Mouse (Mus musculus): ENCODE results near the gene Bod1l.

Bod1l gene

DNA sequence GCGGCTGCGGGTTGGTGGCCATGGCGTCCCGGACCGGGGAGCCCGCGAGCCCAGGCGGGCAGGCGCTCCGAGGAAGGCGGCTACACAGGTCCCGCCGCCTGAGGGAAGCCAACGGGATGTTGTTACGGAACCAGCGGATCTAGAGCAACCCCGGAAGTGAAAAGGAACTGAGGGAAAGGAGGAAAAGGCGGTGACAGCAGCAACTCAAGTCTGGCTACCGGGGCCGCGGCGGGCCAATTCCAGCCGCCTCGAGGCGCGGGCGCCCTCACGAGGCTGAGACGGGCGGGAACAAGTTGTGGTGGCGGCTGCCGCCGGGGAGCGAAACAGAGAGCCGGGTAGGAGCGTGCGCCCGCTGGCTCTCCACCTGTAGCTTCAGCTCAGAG is at the start of gene Bod1l:
Gene Bod1l (minus strand): TSS at position 169 of the 383 bp plus-strand sequence.
- DNase-seq (ENCODE audit: low spot score) = peak; percentile 93

DNA sequence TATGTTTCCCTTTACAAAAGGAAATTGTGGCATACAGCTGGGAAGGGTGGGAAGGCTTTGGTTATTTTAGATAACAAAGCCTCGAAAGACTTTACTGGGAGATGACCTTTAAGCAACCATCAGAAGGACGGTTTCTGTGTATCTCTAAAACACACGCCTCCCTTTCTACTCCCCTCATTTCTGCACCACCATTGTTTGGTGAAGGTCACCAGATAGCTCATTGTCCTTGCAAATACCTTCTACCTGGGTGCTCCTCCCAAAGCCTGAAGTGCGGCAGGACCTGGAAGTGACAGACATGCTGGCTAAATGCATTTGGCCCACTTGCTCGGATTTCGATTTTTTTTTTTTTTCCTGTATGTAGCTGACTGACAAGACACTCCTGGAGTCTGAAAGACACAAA is 49.2 kb upstream of the Bod1l start:
- DNase-seq (ENCODE audit: low spot score) = no peak

DNA sequence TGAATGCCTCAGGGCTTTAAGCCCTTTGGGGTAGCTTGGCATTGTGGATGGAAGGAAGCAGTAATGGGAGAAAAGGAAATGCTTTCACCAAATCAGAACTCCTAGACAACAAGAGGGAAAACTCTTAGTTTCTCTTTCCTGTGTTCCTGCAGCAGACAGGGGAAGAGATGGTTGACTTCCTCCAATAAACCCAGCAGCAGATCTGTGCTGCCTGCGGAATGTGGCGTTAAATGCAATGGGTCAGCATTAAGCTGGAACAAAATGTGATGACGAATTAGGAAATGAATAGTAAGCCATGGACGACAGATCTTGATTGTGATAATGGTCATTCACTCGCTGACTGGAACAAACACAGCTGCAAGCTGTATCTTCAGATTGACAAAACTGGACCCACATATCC is 46.8 kb upstream of the Bod1l start:
- no peak for DNase-seq (ENCODE audit: low spot score)

DNA sequence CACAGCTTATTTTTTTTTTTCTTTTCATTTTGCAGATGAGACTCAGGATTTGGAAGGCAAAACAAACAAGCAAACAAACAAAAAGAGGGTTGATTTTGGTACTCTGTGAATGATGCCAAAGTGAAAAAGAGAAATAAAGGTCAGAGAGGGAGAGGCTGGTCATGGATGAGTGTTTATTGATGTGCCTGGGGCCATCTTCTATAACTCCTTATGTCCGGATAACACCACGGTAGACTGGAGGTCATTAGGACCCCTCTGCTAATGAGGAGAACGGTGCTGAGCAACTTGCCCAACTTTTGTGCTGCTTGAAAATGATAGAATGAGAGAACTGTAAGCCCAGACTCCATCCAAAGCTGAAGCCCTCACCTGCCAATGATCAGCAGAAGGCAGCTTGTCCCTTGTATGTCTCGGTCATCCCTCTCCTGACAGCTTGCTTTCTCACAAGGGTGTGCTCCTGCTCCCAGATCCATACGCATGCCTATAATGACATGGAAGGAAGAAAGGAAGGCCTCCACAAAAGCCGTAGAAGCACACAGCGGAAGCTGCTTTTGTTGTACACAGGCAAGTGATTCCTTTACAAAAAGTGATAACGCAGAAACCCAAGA is 45.2 kb upstream of the Bod1l start:
- no peak for DNase-seq (ENCODE audit: low spot score)

DNA sequence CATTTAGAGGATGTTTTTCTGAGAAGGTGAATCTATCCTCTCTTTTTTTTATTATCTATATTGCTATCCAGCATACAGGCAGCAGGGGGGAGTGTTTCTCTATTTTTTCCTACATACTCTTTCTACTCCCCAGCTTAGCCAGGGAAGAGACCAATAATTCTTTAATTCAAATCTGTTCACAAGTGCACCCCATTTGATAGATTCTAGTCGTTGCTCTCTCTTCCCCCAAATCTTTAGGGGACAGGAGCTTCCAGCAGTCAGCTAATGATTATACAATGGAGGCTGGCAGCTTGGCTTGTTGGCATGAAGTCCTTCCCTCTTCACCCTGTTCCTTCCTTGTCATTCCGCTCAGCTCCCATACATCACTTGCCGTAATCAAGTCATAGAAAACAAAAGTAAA is 44.7 kb upstream of the Bod1l start:
- DNase-seq (ENCODE audit: low spot score) = no peak

DNA sequence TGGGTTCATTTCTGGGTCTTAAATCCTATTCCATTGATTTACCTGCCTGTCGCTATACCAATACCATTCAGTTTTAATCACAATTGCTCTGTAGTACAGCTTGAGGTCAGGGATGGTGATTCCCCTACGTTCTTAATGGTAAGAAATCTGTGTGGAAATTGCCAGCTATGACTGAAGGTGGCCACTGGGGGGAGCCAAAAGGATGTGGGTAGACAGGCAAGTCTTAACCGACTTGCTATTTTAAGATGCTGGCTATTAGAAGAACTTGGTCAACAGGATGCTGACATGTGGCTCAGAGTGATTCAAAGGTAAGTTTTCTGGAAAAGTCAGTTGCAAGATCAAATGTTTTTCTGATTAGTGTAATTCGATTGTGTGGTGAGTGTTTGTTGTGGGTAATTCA is 43.6 kb upstream of the Bod1l start:
- DNase-seq (ENCODE audit: low spot score) = peak; percentile 24

DNA sequence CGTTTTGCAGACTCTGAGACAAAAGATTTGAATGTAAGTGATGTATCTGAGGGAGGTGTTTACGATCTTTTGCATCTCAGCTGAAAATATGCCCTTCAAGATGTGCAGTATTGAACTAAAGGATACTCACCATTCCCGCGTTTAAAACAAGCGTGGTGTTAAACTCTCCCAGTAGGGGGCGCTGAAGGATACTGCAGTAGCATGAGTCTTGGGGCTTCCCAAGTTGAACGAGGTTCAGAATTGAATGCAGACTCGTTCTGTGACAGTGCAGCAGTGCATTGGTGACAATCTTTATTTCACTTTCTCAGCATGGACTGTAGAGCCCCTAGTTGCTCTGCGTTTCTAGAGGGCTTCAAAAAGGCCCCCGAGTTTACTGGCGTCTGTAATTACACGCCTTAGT is 40.4 kb upstream of the Bod1l start:
- DNase-seq (ENCODE audit: low spot score) = no peak

DNA sequence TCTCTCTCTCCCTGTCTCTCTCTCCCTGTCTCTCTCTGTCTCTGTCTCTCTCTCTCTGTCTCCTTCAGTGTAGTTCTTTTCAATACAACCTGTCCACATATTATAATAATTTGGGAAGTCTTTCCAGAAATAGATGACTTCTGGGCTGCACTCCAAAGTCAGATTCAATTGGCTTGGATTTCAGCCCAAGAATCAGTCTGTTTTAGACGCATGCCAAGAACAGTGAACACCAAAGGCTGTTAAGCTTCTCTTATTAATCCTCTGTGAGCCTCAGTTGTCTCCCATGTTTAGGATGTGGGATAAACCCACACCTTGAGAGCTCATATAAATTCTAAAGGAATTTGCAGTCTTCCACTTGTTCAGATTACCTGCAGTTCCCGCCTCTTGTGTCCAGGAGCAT is 27.0 kb upstream of the Bod1l start:
- DNase-seq (ENCODE audit: low spot score) = no peak

DNA sequence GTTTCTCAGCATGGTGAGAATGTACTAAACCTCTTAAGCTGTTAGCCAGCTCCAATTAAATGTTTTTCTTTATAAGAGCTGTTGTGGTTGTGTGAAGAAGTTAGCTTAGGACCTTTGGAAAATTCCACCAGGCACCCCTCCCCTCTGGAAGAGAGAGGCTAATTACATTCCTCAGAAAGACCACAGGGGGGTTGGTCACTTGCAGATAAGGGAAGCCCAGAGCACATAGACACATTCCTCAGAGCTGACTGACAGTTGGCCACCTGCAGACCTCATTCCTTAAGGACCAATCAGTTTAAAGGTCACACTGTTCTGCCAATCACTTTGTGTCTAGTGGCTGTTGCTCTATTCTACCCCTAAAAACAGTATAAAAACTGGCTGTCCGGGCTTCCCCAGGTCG is 11.7 kb upstream of the Bod1l start:
- DNase-seq (ENCODE audit: low spot score) = no peak

DNA sequence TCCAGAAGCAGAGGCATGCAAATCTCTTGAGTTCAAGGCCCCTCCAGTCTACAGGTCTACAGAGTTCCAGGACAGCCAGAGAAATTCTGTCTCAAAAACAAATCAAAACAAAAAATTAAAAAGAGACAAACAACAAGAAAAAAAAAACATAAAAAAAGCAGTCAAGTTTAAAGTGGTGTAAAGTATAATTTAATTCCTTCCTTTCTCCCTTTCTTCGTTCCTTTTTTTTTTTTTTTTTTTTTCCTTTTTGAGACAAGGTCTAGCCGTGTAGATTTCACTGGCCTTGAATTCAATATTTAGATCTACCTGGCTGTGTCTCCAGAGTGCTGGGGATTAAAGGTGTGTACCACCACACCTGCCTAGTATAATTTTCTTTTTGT is 1.4 kb upstream of the Bod1l start:
- DNase-seq (ENCODE audit: low spot score) = no peak

DNA sequence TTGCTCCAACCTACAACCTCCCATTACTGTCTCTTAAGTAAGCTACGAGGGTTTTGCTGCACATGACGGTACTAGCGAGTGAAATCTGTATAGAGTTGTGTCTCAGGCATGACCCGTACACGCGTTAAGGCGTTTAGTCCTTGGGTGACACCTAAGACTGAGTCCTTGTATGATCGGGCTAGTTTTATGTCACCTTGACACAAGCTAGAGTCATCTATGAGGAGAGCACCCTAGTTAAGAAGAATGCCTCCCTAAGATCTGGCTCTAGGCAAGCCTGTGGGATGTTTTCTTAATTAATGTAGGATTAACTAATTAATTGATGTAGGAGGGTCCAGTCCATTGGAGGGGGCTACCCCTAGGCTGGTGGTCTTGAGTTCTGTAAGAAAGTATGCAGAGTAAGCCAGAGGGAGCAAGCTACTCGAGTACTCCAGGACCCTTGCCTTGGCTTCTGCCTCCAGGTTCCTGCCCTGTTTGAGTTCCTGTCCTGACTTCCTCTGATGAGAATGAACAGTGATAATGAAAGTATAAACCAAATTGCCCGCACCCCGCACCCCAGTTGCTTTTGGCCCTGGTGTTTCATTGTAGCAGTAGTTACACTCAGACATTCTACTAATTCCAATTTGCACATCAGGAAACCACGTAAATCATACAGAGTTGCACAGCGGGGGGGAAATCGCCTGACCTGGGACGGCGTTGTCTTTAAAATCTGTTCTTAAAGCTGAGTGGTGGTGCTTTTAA is 874 bp upstream of the Bod1l start:
- no peak for DNase-seq (ENCODE audit: low spot score)

DNA sequence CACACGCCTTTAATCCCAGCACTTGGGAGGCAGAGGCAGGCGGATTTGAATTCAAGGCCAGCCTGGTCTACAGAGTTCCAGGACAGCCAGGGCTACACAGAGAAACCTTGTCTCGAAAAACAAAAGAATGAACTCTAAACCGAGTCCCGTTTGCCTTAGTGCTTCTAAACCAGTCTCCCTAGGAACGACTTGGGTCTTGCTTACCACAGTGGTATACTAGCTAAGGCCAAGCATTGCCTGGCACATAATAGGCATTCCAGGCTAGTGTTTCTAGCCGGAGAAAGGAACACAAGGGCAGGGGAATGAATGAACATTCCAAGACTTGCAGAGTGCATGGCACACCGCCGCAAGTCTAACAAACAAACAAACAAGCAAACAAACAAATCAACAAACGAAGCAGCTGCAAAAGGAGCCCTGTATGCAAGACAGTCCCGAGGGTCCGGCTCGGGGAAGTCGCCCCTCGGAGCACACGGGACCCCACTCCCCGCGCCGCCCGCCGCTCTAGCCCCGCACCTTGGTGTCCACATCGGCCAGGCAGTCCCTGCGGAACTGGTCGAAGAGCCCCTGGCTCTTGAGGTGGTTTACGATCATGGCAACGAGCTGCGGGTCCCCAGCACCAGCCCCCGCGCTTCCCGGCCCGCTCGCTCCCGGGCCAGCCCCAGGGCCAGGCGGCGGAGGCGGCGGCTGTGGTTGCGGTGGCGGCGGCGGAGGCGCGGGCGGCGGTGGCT is 532 bp downstream of the Bod1l start:
- no peak for DNase-seq (ENCODE audit: low spot score)

DNA sequence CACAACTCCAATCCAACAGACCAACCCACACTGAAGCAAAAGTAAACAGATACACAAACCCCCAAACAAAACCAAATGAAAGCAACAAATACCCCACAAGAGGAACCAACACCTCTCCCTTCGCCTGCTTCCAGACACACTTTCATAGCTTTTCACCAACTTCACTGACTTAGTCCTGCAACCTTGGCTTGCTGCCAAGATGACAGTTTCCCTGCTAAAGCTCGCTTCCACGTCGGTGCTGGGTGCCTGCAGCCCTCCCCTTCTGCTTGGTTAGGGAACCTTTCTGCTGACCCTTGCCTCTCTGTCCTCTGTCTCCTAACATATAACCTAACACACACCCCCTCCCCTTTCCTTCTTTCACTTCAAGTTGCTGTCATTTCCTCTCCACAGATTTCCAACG is 1.4 kb downstream of the Bod1l start:
- DNase-seq (ENCODE audit: low spot score) = no peak

DNA sequence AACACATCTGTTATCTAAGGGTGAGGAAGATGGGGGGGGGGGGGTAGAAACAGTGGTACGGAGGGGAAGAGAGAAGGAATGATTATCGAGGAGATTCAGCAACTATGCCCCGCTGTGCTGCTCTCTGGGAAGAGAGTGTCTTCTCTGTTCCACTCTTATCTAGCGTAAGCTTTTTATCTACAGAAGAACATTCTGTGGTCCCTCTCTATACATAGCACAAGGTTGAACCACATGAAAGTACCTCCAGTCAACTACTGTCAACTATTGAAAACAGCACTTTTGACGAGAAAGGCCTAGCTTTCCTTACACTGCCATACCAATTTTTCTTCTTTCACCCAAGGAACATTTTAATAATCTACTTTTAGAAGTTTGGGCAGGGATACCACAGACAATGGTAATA is 2.4 kb downstream of the Bod1l start:
- DNase-seq (ENCODE audit: low spot score) = no peak

DNA sequence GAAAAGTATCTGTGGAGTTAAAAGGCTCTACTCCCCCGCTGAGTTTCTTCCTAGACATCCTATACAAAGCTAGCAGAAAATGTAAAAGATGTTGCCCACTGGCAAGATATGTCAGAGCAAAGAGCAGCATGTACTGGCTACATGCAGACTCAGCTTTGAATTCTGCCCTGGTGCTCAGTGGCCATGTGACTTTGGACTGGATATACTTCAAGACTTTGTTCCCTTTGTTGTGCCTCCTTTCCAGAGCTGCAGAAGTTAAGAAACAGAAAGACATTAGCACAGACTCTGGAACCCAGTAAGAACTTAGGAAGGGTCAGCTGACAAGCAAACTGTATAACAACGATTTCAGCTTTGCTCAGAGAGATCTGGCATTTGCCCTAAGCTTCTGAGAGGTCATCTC is 14.0 kb downstream of the Bod1l start:
- no peak for DNase-seq (ENCODE audit: low spot score)

DNA sequence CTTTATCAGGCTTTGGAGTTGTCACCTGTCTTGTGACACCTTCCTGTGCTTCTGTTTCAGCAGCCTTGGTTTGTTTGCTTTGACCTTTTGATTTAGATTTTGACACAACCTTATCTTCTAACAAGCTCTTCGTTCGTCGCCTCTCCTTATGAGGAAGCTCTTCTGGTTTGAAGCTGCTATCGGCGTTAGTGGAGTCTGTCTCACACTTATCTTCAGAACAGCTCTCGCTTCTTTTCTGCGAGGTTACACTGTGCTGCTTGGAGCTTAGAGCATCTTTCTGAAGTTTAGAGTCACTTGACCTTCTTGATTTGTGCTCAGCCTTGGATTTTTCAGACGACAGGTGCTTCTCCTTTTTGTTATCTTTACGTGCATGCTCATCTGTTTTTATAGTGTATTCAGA is 23.0 kb downstream of the Bod1l start:
- DNase-seq (ENCODE audit: low spot score) = no peak

DNA sequence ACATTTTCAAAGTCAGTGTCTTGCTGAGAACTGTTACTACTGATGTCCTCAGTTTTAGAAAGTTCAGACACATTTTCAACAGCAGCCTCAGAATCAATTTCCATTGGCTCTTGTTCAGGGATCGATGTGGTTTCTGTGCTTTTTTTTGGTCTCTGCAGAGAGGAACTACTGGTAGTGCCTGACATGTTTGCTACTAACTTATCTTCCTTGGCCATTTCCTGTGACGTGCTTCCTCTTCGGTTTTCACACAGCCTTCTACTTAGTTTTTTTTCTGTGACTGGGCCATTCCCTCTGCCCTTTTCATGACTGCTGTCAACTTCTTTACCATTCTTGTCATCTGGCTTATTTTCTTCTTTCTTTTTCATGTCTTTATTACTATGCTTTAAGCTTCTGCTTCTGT is 23.6 kb downstream of the Bod1l start:
- no peak for DNase-seq (ENCODE audit: low spot score)

DNA sequence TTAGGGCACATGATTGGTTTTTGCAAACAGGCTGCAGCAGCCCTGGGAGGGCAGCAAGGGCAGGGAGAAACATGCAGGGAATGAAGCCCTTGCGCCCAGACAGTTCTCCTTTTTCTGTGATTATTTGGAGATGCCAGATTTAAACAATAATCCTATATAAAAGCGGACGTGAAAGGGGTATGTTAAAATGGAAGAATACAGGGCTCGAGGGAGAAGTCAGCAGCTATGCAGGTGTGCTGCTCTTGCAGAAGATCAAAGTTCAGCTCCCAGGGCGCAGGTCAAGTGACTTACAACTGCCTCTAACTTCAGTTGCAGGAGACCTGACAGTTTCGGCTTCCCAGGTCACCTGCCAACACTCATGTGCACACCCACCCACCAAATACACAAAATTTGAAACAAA is 31.6 kb downstream of the Bod1l start:
- no peak for DNase-seq (ENCODE audit: low spot score)

DNA sequence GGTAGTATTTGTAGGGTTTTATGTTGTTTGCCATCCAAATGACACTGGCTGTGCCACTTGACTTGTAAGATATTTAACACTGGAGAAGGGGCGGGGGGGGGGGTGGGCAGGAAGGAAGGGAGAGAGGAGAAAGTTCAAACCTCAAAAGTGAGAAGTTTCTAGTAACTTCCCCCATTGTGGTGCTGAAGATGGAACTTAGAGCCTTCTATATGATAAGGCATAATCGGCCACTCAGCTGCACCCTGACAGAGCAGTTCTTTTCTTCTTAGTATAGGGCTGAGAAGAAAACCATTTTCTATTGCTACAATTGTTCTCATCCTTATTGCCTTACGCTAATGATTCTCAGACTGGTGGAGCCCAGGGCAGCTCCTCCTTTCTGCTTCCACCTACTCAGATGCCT is 32.8 kb downstream of the Bod1l start:
- no peak for DNase-seq (ENCODE audit: low spot score)

DNA sequence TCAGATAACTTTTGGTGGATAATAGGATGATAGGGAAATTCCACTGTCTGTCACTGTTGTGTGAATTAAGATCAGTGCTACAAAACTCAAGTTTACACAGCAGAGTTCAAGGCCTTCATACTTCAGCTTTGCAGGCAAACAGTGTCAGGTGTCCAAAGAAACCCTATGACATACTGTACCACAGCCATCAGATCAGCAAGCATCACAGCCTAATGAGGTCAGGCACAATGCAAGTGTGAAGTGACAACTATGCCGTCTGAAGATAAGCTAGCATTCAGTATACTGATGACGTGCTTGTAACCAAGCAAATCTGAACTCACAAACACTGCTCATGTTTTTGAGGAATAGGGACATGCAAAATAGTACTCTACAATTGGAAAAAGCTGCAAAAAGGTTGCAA is 36.7 kb downstream of the Bod1l start:
- DNase-seq (ENCODE audit: low spot score) = no peak

DNA sequence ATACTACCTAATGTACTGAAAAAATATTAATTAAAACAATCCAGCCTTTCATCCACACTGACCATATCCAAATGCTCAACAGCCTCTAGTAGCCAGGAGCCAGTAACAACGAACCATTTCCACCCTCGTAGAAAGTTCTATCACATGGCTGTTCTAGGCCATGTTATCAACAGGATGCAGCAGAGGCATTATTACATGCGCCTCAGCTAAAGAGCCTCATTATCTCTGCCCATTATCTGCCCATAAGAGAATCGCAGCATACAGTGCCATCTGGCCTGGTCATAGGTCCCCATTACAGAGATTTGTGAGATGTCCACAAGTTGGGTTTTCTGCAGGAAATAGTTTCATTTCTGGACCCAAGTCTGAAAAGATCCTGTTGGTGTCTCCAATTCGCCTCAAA is 37.9 kb downstream of the Bod1l start:
- DNase-seq (ENCODE audit: low spot score) = no peak

DNA sequence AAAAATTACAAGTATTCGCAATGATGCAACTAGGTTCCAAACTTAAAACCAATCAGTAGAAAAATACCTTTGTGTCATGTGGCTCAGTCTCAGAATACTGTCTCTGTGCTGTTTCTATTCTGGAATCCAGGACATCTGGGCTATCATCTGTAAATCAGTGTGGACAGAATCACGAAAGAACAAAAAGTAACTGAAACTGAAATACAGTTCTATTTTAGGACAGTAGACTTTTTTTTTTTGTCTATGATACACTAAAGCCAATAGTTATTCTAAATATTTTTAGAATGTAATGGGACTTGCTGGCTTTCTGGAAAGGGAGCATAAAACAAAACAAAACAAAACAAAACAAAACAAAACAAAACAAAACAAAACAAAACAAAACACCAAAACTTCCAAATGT is 39.0 kb downstream of the Bod1l start:
- no peak for DNase-seq (ENCODE audit: low spot score)

DNA sequence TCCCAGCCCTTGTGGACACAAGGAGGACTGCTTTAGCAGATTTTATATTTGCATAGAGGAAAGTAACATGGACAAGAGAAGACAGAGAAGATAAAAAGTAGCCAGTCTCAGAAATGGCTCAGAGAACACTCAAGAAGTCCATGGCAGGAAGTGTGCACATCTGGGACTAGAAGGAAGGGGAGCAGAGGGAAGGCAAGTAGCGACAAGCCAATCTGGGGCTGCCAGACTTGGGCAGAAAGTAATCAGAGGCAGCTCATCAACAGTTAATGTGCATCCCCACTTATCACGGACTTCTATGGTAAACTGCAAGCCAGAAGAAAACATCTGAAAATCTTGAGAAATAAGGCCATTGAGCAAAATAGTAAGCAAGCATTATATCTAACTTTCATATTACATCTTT is 39.5 kb downstream of the Bod1l start:
- DNase-seq (ENCODE audit: low spot score) = no peak

DNA sequence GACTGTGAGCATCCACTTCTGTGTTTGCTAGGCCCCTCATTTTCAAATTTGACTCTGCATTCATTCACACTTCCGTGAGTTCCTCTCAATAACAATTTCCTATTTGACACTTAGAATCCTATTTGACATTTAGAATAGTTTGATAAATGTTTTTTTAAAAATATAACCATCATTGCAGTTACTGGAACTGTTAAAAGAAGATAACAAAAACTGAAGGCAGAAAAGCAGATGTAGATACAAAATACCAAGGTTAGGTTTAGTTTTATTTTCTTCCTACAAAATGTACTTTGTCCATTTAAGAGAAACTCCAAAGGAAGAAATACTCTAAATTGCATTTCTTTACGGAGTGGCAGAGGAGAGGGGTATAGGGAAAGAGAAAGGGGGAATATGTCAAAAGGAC is 42.5 kb downstream of the Bod1l start:
- DNase-seq (ENCODE audit: low spot score) = no peak

Measured in ovary, adult 18-20 months (tissue).